Mouse (Mus musculus): Measurements from ENCODE around the gene Vmn1r183. TPM values are rescaled to one million over a fixed set of nuclear protein-coding genes. Genes with fewer than 3 reads are reported as not detected.

Gene Vmn1r183
- polyA plus RNA-seq (2017; shearing (Covaris generic)): 0.07 TPM

GRCm38 (mm10) chr7:24052660-24053304, at the start of gene Vmn1r183:
Gene Vmn1r183, plus strand, starts transcription at chr7:24053254.

GRCm38 (mm10) chr7:24081634-24082431, 28.8 kb downstream of the Vmn1r183 start, which contains the start of gene Zfp180:
Gene Zfp180, plus strand, starts transcription at chr7:24081924.

DNA sequence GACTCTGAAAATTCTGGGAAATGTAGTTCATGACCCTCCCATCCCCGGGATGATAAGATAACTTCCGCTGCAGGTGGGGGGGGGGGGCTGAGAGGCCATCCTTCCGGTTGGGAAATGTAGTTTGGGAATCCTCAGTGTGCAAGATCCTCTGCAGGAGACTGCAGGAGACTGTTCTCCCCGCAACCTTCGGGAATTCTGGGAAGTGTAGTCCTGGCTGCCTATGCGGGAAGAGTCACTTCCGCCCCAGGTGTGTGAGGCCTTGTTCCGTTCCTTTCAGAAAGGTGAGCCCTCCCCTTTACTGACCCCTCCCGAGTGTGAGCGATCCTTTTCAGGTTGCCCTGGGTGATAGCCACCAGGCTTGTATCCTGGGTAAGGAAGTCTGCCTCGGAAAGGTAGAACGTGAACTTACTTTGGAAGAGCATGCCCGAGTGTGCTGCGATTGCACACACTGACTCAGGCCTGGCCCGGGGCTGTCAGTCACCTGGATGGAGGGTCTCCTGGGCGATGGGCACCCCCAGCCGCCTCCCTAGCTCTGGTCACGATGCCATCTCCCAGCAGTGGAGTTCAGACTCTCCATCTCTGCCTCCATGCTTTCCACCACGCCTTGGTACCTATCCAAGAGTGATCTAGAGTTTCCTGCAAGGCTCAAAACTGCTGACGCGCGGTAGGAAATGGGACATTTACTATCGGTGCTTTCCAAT, 59.3 kb downstream of the Vmn1r183 start, which contains the start of gene Zfp112:
Gene Zfp112 (plus strand): TSS at position 159 of the 701 bp plus-strand sequence.

Other genes starting within 250 kb of the Vmn1r183 start
- gene Vmn1r175, start 242.6 kb upstream of the Vmn1r183 start, polyA plus RNA-seq (2017; shearing (Covaris generic)): not detected
- not detected for gene Vmn1r176, start 215.9 kb upstream of the Vmn1r183 start, polyA plus RNA-seq (2017; shearing (Covaris generic))
- not detected for gene Vmn1r177, start 186.8 kb upstream of the Vmn1r183 start, polyA plus RNA-seq (2017; shearing (Covaris generic))
- not detected for gene Vmn1r178, start 161.2 kb upstream of the Vmn1r183 start, polyA plus RNA-seq (2017; shearing (Covaris generic))
- gene Vmn1r179, start 126.3 kb upstream of the Vmn1r183 start, polyA plus RNA-seq (2017; shearing (Covaris generic)): 0.22 TPM
- gene Vmn1r180, start 102.6 kb upstream of the Vmn1r183 start, polyA plus RNA-seq (2017; shearing (Covaris generic)): not detected
- not detected for gene Vmn1r181, start 78.6 kb upstream of the Vmn1r183 start, polyA plus RNA-seq (2017; shearing (Covaris generic))
- not detected for gene V1rd19, start 51.6 kb upstream of the Vmn1r183 start, polyA plus RNA-seq (2017; shearing (Covaris generic))
- gene Zfp180, start 28.7 kb downstream of the Vmn1r183 start, polyA plus RNA-seq (2017; shearing (Covaris generic)): 27.9 TPM
- gene Zfp112, start 59.1 kb downstream of the Vmn1r183 start, polyA plus RNA-seq (2017; shearing (Covaris generic)): 1.1 TPM
- 6.6 TPM for gene Zfp235, start 80.9 kb downstream of the Vmn1r183 start, polyA plus RNA-seq (2017; shearing (Covaris generic))
- gene Zfp114, start 121.8 kb downstream of the Vmn1r183 start, polyA plus RNA-seq (2017; shearing (Covaris generic)): not detected
- gene Zfp111, start 158.2 kb downstream of the Vmn1r183 start, polyA plus RNA-seq (2017; shearing (Covaris generic)): 0.37 TPM
- 1.7 TPM for gene Zfp109, start 184.3 kb downstream of the Vmn1r183 start, polyA plus RNA-seq (2017; shearing (Covaris generic))
- not detected for gene Zfp108, start 201.5 kb downstream of the Vmn1r183 start, polyA plus RNA-seq (2017; shearing (Covaris generic))
- gene Zfp93, start 217.2 kb downstream of the Vmn1r183 start, polyA plus RNA-seq (2017; shearing (Covaris generic)): 2.9 TPM
- gene Zfp61, start 248.0 kb downstream of the Vmn1r183 start, polyA plus RNA-seq (2017; shearing (Covaris generic)): 12.8 TPM